Mouse (Mus musculus) regulatory T cell (primary cell): ENCODE data around the gene Vbp1.
"Not testable (repeated sequence)": the region's sequence is repeated elsewhere in the genome, so short reads cannot be mapped to it uniquely, and the experiment has no call there.

ENCODE experiments used
- in situ Hi-C: fragments of 300-600 bp; cut with MboI, MseI; formaldehyde crosslinking; loops from one replicate; pipeline ENCODE4 v1.15.1; 2025; ENCODE audit warnings: high pct_unique_total_duplicates

Vbp1 gene

DNA sequence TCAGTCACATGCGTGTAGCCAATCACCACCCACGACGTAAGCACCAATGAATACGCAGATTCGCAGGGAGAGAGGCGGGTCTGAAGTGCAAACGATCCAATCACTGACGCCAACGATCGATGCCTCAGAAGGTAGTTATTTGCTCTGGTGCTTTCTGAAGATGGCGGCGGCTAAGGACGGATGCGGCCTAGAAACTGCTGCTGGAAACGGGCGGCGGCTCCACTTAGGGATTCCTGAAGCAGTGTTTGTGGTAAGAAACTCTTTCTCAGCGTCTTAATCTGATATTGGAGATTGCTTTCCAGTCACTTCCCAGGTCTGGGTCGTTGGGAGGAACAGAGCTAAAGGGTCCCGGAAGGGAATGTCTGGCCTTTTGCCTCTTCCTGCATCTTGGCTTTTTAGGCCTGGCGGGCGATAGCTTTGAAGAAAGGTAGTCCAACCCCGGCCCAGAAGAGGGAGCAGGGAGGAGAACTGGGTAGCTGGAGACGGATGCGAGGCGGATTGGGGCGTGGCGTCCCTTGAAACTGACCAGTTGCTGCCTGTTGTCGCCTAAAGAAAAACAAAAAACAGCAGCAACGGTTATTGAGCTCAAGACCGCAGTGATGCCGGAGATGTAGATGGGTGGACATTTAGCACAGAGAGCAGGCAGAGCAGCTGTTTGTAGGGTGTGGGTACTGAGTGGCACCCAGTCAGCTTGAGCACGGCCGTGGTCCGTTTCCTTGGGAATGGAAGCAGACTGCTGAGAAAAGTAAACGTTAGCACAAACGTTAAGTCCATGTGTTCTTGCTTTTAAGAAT, at the start of gene Vbp1:
TSS of gene Vbp1 (plus strand) at position 121 of the 794 bp plus-strand sequence.
- in situ Hi-C loops: no loop called here

DNA sequence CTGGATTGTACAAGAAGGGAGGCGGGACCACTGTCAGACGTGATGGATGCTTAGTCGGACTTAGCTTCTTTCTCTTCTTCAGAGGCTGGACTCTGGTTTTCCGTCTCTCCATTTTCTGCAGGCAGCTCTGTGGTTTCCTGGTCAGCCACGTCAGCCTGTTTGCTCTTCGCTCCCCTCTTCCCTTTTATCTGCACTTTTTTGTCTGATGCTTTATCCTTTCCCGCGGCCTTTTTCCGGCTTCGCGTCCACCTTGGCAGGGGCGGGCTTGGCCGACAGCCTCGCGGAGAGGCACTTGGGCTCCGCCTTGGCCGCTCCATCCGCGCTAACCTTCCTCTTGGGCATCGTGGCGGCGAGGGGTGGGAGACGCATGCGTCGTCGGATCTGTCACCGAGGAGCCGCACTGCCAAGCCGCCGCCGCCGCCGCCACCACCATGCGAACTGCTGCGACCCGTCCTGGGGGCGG, 38.9 kb upstream of the Vbp1 start:
- in situ Hi-C loops: not testable (repeated sequence)

DNA sequence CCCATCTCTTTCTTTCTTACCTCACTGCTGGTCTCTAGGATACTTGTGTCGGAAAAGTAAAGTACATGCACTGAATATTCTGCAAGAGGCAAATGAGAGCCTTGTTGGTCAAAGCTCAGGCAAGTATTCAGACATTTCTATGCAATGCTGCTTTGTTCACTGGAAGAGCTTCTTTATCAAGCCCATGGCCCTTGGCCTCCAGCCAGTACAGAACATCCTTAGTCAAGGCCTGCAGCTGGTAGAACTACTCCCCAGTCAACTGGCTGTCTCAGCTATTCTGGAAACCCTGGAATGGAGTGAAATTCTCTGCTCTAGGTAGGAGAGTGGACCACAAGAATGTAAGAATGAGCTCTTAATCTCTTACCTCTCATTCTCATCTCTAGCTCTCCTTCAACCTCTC, 24.2 kb upstream of the Vbp1 start:
- in situ Hi-C loops: no loop called here

DNA sequence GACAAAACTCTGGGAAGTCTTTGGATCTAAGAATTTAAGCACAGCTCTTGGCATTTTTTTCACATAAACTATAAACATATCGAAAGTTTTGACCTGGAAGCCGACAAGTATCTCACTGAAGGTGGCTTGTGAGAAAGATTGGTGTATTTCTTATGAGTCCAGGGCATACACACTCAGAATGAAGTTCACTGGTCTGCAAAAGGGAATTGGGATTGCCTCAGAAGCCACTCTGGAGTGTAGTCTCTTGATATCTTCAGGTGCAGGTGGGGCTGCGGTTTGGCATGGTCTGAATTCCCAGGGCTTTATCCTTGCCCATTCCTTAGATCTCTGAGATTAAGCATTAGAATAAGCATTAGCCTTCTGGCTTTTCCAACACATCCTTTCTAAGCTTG, 316 bp upstream of the Vbp1 start:
- in situ Hi-C loops: no loop called here

DNA sequence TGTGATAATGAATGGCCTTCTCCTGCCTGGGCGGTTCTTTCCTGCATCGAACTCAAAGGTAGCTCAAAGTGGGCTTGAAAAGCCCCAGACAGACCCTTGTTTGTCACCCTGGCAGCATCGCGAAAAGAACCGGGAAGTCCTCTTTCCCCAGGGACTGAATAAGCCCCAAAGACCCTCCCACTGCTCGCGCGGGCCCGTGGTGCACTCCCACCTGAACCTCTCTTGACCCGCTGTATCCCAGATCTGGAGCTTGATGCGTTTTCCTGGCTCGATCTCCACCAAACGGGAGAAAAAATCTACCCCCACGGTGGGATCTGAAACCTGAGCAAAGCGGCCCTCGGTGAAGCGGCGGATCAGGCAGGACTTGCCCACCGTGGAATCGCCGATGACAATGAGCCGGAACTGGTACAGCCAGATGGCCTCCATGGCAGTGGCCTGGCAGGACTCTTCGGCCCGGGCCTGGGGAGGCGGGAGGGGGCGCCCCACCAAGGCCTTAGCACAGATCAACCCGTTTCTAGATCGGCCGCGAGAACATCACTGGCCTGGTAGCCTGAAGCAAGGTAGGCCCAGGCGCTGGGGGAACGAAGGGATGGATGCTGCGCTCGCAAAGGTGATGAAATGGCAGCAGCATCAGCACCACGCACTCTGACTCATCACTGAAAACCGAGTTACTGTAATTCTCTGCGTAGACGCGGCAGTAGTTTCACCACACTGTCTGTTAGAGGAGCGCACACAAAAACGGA, 63.7 kb downstream of the Vbp1 start, which contains the start of gene Rab39b:
TSS of gene Rab39b (minus strand) at position 650 of the 743 bp plus-strand sequence.
- in situ Hi-C loops: no loop called here

DNA sequence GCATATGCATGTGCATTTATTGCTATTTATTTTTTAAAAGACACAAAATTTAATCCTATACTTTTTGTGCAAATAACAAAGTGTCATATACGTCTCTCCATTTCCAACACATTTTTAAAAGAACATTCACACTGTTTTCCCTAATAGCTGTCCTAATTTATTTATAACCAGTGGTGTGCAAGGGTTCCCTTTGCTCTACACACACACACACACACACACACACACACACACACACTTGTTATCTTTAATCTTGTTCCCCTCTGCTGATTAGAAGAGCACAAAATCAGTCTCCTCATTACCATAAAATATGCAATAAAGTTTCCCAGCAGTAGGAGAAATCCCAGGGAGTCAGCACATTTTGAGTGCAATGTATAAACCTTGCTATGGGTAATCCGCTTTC, 64.4 kb downstream of the Vbp1 start:
- in situ Hi-C loops: no loop called here
